Mouse (Mus musculus) embryonic facial prominence, embryonic 15.5 days (tissue): ENCODE data around the gene Tmem132d. TPM values are rescaled to one million over a fixed set of nuclear protein-coding genes. Genes with fewer than 3 reads are reported as not detected.
"Not testable (repeated sequence)": the region's sequence is repeated elsewhere in the genome, so short reads cannot be mapped to it uniquely, and the experiment has no call there.

Source experiments
- ATAC-seq: fragments of 200-750 bp; cut with Nextera tagmentation; 2 replicates; pipeline ENCODE4 v1.8.0; 2017; ENCODE audit warnings: low read depth, moderate TSS enrichment; ENCODE audit not compliant: insufficient number of reproducible peaks, low FRiP score, low TSS enrichment
- H3K27ac ChIP-seq: fragments of 300-500 bp; sonication (generic); replicated peaks from 2 replicates; pipeline ENCODE4 v1.5.1; 2015; ENCODE audit warnings: mild to moderate bottlenecking, inconsistent platforms
- H3K27me3 ChIP-seq: fragments of 300-500 bp; sonication (generic); 2 replicates; pipeline ENCODE4 v1.6.1; 2015; ENCODE audit warnings: inconsistent platforms
- H3K36me3 ChIP-seq: fragments of 300-500 bp; sonication (generic); 2 replicates; pipeline ENCODE4 v1.6.1; 2015; ENCODE audit warnings: mild to moderate bottlenecking, inconsistent platforms
- H3K4me1 ChIP-seq: fragments of 300-500 bp; sonication (generic); 2 replicates; pipeline ENCODE4 v1.6.1; 2015; ENCODE audit warnings: inconsistent platforms
- H3K4me2 ChIP-seq: fragments of 300-500 bp; sonication (generic); replicated peaks from 2 replicates; pipeline ENCODE4 v1.6.1; 2015; ENCODE audit warnings: mild to moderate bottlenecking, inconsistent platforms
- H3K4me3 ChIP-seq: fragments of 300-500 bp; sonication (generic); replicated peaks from 2 replicates; pipeline ENCODE4 v1.5.1; 2015; ENCODE audit warnings: mild to moderate bottlenecking, inconsistent platforms
- H3K9ac ChIP-seq: fragments of 300-500 bp; sonication (generic); 2 replicates; pipeline ENCODE4 v1.6.1; 2015; ENCODE audit warnings: inconsistent platforms
- H3K9me3 ChIP-seq: fragments of 300-500 bp; sonication (generic); replicated peaks from 2 replicates; pipeline ENCODE4 v1.6.1; 2016; ENCODE audit warnings: inconsistent platforms
- WGBS: fragments of 180-500 bp; shearing (Covaris S2); methylation state at CpG from one replicate; pipeline ENCODE4 v1.1.7; 2015; 5-methylcytosine and 5-hydroxymethylcytosine counted together
- polyA plus RNA-seq: library from polyadenylated mRNA; unstranded; fragments of >200 nt; fragmentation: Nextera tagmentation; extraction: Ambion mirVana; gene quantifications from 2 replicates; pipeline ENCODE4 v1.2.1, GENCODE M21; 2015

The Tmem132d gene
- polyA plus RNA-seq, 1 experiment from 2014 or later = 1.8 TPM

DNA sequence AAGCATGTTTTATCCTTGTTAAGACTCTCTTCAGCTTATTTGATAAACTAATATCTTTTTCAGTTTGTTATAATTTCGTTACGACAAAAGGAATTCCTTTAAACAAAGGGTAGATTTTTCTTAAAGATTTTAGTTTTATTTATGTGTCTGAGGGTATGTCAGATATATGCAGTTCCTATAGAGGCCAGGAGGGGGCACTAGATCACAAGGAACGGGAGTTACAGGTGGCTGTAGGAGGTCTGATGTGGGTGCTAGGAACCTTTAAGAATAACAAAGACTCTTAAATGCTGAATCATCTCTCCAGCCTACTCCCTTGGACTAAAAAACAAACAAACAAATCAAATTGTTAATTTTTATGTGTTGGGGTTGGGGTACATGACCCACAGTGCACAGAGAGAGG is 467.2 kb downstream of the Tmem132d start:
- 80% methylated on average over 3 of the region's 3 CpGs for WGBS
- H3K9me3 ChIP-seq = no peaks in the 10 kb centered on the region
- H3K36me3 ChIP-seq = no peaks in the 10 kb centered on the region
- H3K9ac ChIP-seq = no peak overlapping the region
- H3K27me3 ChIP-seq = no peaks in the 10 kb centered on the region
- H3K4me1 ChIP-seq = no peaks in the 10 kb centered on the region
- no peak for ATAC-seq
- no peak overlapping the region for H3K4me3 ChIP-seq
- H3K4me2 ChIP-seq = no peak overlapping the region
- H3K27ac ChIP-seq = no peak overlapping the region

DNA sequence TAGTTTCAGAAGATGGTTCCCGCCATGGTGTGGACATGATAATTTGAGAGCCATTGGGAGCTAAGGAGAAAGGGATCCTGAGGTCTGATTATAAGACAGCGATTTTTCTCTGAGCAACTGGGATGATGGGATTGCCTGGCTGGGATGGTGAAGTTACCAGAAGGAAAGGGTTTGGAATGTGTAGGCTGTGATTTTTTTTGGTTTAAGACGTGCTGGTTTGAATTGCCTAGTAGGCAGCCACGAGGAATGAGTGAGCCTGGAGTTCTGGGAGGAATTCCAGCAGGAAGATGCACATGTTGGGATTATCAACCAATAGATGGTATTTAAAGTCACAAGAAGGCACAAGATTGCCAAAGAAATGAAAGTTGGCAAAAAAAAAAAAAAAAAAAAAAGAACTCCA is 470.2 kb downstream of the Tmem132d start:
- Histone ChIP-seq H3K4me2 (no peak overlapping the region), H3K9me3 (no peaks in the 10 kb centered on the region), H3K36me3 (no peaks in the 10 kb centered on the region), H3K4me1 (no peaks in the 10 kb centered on the region), H3K9ac (no peak overlapping the region), H3K4me3 (no peak overlapping the region), H3K27me3 (no peaks in the 10 kb centered on the region), H3K27ac (no peak overlapping the region)
- no peak for ATAC-seq
- 79% methylated on average over 4 of the region's 4 CpGs for WGBS

DNA sequence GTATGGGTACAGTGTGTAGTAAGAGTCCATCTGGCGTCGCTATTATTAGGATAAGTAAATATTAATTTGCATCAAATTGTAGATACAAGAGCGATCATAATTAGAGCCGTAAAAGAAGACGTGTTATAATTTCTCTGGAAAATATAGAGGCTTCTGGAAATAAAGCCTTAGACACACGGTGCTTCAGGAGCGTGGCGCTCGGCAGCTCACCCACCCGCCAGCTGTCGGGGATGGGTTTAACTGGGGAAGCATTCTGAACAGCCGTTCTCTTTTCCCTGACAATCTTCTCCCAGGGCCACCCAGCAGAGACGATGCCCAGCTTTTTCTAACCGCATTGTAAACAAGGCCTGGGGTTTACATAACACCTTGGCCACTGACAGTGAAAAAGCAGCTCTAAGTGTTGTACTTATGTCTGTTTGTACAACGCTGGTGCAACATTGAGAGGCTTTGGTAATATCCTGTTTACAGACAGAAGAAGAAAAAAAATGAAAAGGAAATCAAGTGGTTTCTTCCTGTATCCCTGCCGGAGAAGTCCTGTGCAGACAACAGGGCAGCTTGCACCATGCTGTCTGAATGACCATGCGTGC is 476.3 kb downstream of the Tmem132d start:
- H3K9ac ChIP-seq = no peak overlapping the region
- H3K27ac ChIP-seq = no peak overlapping the region
- no peak for ATAC-seq
- 73% methylated on average over 17 of the region's 17 CpGs for WGBS
- H3K27me3 ChIP-seq = no peaks in the 10 kb centered on the region
- H3K9me3 ChIP-seq = no peaks in the 10 kb centered on the region
- H3K4me2 ChIP-seq = no peak overlapping the region
- no peaks in the 10 kb centered on the region for H3K4me1 ChIP-seq
- H3K36me3 ChIP-seq = no peaks in the 10 kb centered on the region
- H3K4me3 ChIP-seq = no peak overlapping the region

DNA sequence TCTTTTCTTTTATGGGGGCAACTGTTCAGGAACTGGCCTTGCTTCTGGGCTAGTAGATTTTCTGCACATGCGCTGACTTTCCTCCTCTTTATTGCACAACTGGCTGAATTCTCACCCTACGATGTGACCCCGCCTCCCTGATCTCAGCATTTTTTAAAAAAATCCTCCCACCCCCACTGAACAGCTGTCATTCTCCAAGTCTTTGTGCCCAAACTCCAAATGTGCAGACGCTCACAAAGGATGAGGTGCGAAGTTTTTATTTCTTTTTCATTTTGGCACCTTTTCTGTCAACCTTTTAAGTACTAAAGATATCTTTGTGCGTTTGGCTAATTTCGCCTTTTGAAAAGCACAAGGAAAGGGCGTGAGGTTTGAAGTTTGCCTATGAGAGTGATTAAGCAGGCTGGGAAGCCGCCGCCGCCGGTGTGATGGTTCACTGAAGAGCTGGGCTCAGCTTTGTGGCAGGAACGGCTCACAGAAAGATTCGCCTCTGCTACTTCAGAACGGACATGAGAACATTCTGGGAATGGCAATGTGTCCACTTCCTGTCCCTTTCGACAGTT is 478.6 kb downstream of the Tmem132d start:
- no peaks in the 10 kb centered on the region for H3K4me1 ChIP-seq
- H3K9me3 ChIP-seq = no peaks in the 10 kb centered on the region
- no peak for ATAC-seq
- no peaks in the 10 kb centered on the region for H3K36me3 ChIP-seq
- H3K4me3 ChIP-seq = no peak overlapping the region
- no peak overlapping the region for H3K4me2 ChIP-seq
- 77% methylated on average over 16 of the region's 16 CpGs for WGBS
- H3K9ac ChIP-seq = no peak overlapping the region
- no peak overlapping the region for H3K27ac ChIP-seq
- no peaks in the 10 kb centered on the region for H3K27me3 ChIP-seq

DNA sequence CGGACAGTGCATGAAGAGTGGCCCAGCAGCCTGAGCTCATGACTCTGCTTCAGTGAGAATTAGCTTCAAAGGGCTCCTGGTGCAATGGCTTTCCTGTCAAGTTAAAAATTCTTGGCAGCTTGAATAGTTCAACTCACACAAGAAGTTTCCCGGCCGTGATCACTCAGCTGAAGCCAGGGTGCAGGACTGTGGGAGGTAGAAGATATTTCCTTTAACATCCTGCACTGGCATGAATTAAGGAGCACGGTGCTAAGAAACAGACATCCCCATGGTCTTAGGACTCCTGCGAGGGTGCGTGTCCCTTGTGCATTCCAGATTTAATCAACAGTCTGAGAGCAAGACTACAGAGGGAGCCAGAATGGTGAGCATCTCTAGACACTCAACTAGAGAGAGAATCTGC is 480.1 kb downstream of the Tmem132d start:
- H3K4me1 ChIP-seq = no peaks in the 10 kb centered on the region
- no peak overlapping the region for H3K27ac ChIP-seq
- no peaks in the 10 kb centered on the region for H3K36me3 ChIP-seq
- 66% methylated on average over 6 of the region's 6 CpGs for WGBS
- no peaks in the 10 kb centered on the region for H3K9me3 ChIP-seq
- ATAC-seq = no peak
- H3K4me3 ChIP-seq = no peak overlapping the region
- H3K27me3 ChIP-seq = no peaks in the 10 kb centered on the region
- H3K4me2 ChIP-seq = no peak overlapping the region
- H3K9ac ChIP-seq = no peak overlapping the region

DNA sequence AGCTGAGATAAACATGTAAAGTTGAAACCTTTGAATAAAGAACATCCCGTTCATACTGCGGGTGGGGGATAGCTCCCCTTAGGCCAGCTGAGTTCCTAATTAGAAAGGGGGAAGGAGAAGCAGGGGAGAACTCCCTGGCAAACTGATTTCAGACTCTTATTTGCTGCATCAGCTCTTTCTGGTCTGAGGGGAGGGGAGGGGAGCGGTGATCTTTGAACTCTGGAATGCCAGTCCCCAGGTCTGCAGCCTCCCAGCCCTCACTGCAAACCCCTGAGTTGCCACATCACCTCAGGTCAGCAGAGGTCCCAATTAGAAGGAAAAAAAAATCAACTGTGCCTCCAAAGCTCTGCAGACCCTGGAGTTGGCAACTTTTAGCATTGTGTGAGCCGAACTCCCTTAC is 482.3 kb downstream of the Tmem132d start:
- Histone ChIP-seq H3K4me3 (no peak overlapping the region), H3K4me1 (no peaks in the 10 kb centered on the region), H3K27me3 (no peaks in the 10 kb centered on the region), H3K27ac (no peak overlapping the region), H3K36me3 (no peaks in the 10 kb centered on the region), H3K4me2 (no peak overlapping the region), H3K9ac (no peak overlapping the region), H3K9me3 (no peaks in the 10 kb centered on the region)
- 48% methylated on average over 4 of the region's 4 CpGs for WGBS
- no peak for ATAC-seq

DNA sequence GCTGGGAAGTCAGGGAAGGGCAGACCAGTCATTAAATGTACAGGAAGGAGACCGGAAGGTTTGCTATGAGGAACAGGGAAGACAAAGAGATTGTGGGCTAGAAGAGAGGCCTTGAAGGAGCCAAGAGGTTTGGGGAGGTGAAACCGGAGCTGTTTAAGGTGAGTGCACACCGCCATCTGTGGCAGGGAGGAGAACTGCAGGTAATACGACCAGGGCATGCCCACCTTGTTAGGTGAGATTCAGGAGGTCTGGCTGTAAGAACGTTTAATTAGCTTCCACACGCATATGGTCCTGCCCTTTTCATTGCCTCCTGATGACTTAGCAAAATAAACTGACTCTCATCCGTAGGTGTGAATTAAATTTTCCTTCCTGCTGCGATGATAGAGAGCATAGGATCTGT is 485.6 kb downstream of the Tmem132d start:
- no peak for ATAC-seq
- no peak overlapping the region for H3K27ac ChIP-seq
- 29% methylated on average over 8 of the region's 8 CpGs for WGBS
- H3K27me3 ChIP-seq = no peaks in the 10 kb centered on the region
- H3K4me3 ChIP-seq = no peak overlapping the region
- no peaks in the 10 kb centered on the region for H3K9me3 ChIP-seq
- H3K9ac ChIP-seq = no peak overlapping the region
- H3K4me1 ChIP-seq = no peaks in the 10 kb centered on the region
- H3K36me3 ChIP-seq = no peaks in the 10 kb centered on the region
- H3K4me2 ChIP-seq = no peak overlapping the region

DNA sequence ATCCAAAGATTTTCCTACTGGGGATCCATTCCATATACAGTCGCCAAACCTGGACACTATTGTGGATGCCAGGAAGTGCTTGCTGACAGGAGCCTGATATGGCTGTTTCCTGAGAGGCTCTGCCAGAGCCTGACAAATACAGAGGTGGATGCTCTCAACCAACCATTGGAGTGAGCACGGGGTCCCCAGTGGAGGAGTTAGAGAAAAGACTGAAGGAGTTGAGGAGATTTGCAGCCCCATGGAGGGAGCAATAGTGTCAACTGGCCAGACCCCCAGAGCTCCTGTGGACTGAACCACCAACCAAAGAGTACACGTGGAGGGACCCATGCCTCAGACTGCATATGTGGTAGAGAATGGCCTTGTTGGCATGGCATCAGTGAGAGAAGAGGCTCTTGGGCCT is 490.7 kb downstream of the Tmem132d start:
- H3K36me3 ChIP-seq, H3K27me3 ChIP-seq, H3K27ac ChIP-seq, H3K9me3 ChIP-seq, ATAC-seq, H3K4me2 ChIP-seq, H3K9ac ChIP-seq, H3K4me3 ChIP-seq, H3K4me1 ChIP-seq: not testable (repeated sequence)
- 80% methylated on average over 3 of the region's 3 CpGs for WGBS

DNA sequence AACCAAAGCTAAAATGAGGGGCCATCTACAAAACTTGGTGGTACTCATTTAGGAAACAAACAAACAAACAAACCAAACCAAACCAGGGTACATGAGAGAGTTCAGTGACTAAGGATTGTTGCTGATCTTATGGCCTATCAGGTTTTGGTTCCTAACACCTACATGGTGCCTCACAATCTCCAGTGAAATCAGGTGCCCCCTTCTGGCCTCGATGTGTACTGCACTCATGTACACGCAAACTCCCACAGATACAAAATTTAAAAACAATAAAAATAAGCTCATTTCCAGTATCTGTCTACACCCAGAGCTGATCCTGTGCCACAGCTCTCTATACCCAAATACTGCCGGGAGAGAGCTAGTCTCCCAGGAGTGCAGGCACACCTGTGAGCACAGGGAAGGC is 495.0 kb downstream of the Tmem132d start:
- Histone ChIP-seq H3K4me3 (no peak overlapping the region), H3K27me3 (no peaks in the 10 kb centered on the region), H3K36me3 (no peaks in the 10 kb centered on the region), H3K9me3 (no peaks in the 10 kb centered on the region), H3K27ac (no peak overlapping the region), H3K9ac (no peak overlapping the region), H3K4me1 (no peaks in the 10 kb centered on the region), H3K4me2 (no peak overlapping the region)
- 78% methylated on average over 3 of the region's 3 CpGs for WGBS
- ATAC-seq = no peak

DNA sequence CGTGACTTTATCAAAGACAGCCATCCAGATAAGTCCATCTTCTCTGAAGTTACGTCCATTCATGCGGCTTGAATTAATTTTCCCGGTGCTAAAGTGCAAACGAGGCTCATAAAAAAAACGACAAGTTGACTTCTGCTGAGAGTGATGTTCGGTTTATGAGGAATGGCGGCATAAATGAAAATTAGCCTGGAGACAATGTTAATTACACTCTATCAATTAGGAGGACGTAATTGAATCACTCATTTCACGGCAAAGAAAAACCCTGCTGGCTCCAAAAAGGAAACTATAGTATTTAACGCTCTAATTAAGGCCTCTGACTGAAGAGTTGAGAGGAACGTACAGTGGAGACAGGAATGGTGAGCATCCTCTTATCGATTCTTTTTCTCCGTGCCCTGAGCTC is 503.2 kb downstream of the Tmem132d start:
- 77% methylated on average over 14 of the region's 14 CpGs for WGBS
- H3K4me1 ChIP-seq = no peaks in the 10 kb centered on the region
- H3K9me3 ChIP-seq = no peaks in the 10 kb centered on the region
- no peak overlapping the region for H3K27ac ChIP-seq
- no peak overlapping the region for H3K4me3 ChIP-seq
- H3K27me3 ChIP-seq = no peaks in the 10 kb centered on the region
- H3K9ac ChIP-seq = no peak overlapping the region
- no peak for ATAC-seq
- no peak overlapping the region for H3K4me2 ChIP-seq
- no peaks in the 10 kb centered on the region for H3K36me3 ChIP-seq

DNA sequence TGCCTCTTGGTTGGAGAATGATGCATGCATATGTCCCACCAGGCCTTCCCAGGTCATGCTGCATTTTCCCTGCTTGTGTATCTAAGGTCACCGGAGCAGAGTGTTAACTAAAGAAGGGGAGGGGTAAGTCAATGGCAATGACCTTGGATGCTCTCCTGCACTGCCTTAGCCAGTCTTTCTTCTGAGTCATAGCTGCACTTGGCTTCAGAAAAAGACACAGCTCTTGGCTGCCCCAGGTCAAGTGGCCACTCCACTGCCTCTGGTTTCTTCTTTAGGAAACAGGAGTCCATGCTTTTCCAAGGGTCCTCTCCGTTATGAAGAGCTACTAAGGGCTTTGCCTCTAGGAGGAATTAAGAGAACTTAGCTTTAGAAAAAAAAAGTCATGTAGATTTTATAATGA is 506.2 kb downstream of the Tmem132d start:
- H3K9ac ChIP-seq = no peak overlapping the region
- no peaks in the 10 kb centered on the region for H3K36me3 ChIP-seq
- no peaks in the 10 kb centered on the region for H3K4me1 ChIP-seq
- H3K9me3 ChIP-seq = no peaks in the 10 kb centered on the region
- H3K4me2 ChIP-seq = no peak overlapping the region
- 88% methylated on average over 2 of the region's 2 CpGs for WGBS
- H3K4me3 ChIP-seq = no peak overlapping the region
- no peaks in the 10 kb centered on the region for H3K27me3 ChIP-seq
- no peak overlapping the region for H3K27ac ChIP-seq
- no peak for ATAC-seq

DNA sequence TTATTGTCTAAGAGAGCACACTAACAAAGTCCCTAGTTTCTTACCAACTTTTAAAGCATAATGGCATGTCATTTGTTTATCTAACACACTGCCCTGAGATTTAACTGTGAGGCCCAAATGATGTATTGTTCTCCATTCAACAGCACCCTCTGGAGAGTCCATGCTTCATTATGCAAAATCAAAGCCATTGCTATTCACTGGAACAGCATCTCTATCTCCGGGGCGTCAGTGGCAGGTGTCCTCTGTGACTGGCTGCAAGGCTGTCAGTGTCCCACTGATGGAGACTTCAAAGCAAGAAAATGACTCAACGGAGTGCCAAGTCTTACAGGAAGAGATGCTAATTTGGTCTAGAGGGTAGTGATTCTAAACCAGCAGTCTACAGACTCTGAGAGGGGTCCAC is 508.8 kb downstream of the Tmem132d start:
- Histone ChIP-seq H3K36me3 (no peaks in the 10 kb centered on the region), H3K9ac (no peak overlapping the region), H3K4me3 (no peak overlapping the region), H3K9me3 (no peaks in the 10 kb centered on the region), H3K27ac (no peak overlapping the region), H3K4me1 (no peaks in the 10 kb centered on the region), H3K4me2 (no peak overlapping the region), H3K27me3 (no peaks in the 10 kb centered on the region)
- no peak for ATAC-seq
- 51% methylated on average over 3 of the region's 3 CpGs for WGBS
